Mouse (Mus musculus) hindbrain, postnatal 0 days (tissue): Measurements from ENCODE around the gene Ccdc9b. TPM values are rescaled to one million over a fixed set of nuclear protein-coding genes. Genes with fewer than 3 reads are reported as not detected.

Experiments used
- ATAC-seq: fragments of 200-750 bp; cut with Nextera tagmentation; 2 replicates; pipeline ENCODE4 v1.8.0; 2017; ENCODE audit warnings: mild to moderate bottlenecking, moderate TSS enrichment, moderate library complexity
- DNase-seq: peaks from one replicate; pipeline ENCODE4 v3.0.0-alpha.2; 2015; ENCODE audit warnings: low spot score
- H3K27ac ChIP-seq: fragments of 300-500 bp; sonication (generic); 2 replicates; pipeline ENCODE4 v1.5.1; 2014; ENCODE audit warnings: mild to moderate bottlenecking
- H3K27me3 ChIP-seq: fragments of 300-500 bp; sonication (generic); 2 replicates; pipeline ENCODE4 v1.6.1; 2014; ENCODE audit warnings: low read length, mixed read lengths; ENCODE audit not compliant: insufficient read depth
- H3K36me3 ChIP-seq: fragments of 300-500 bp; sonication (generic); 2 replicates; pipeline ENCODE4 v1.6.1; 2014; ENCODE audit warnings: low read length, mixed read lengths; ENCODE audit not compliant: insufficient read depth
- H3K4me1 ChIP-seq: fragments of 300-500 bp; sonication (generic); 2 replicates; pipeline ENCODE4 v1.6.1; 2014; ENCODE audit warnings: antibody characterized with exemption, low read length, mixed read lengths; ENCODE audit not compliant: insufficient read depth
- H3K4me2 ChIP-seq: fragments of 300-500 bp; sonication (generic); 2 replicates; pipeline ENCODE4 v1.6.1; 2014; ENCODE audit warnings: low read depth, mild to moderate bottlenecking, low read length, moderate library complexity, mixed read lengths
- H3K4me3 ChIP-seq: fragments of 300-500 bp; sonication (generic); 2 replicates; pipeline ENCODE4 v1.5.1; 2014; ENCODE audit warnings: low read length
- H3K9ac ChIP-seq: fragments of 300-500 bp; sonication (generic); replicated peaks from 2 replicates; pipeline ENCODE4 v1.6.1; 2014; ENCODE audit warnings: mild to moderate bottlenecking, low read length, moderate library complexity, mixed read lengths
- H3K9me3 ChIP-seq: fragments of 300-500 bp; sonication (generic); 2 replicates; pipeline ENCODE4 v1.6.1; 2016; ENCODE audit warnings: low read length, mixed read lengths
- CTCF ChIP-seq: IDR thresholded peaks from 2 replicates; pipeline ENCODE4 v1.5.1; 2016; ENCODE audit warnings: antibody characterized with exemption, control low read depth, low read depth
- WGBS: fragments of 180-500 bp; shearing (Covaris S2); extraction: QIAGEN DNeasy Blood & Tissue Kit; methylation state at CpG from one replicate; pipeline ENCODE4 v1.1.7; 2014; 5-methylcytosine and 5-hydroxymethylcytosine counted together
- polyA plus RNA-seq: library from polyadenylated mRNA; unstranded; fragments of >200 nt; fragmentation: Nextera tagmentation; extraction: Ambion mirVana; gene quantifications from 2 replicates; pipeline ENCODE4 v1.2.1, GENCODE M21; 2015
- total RNA-seq: library from RNA; depleted of rRNA; stranded (reverse); fragments of >200 nt; gene quantifications from 2 replicates; pipeline ENCODE4 v1.2.3, GENCODE M21; 2014

The Ccdc9b gene
- total and polyA plus RNA-seq, 2 experiments from 2014 or later = 0.70 to 3.9 TPM

- Histone ChIP-seq H3K27ac (no peak overlapping the region), H3K9me3 (0 out of 2 replicates have a peak, but pooled peaks cover 3% of the 10 kb centered on the region), H3K9ac (no peak overlapping the region), H3K4me2 (no peak overlapping the region), H3K4me3 (no peak overlapping the region), H3K4me1 (no peaks in the 10 kb centered on the region), H3K27me3 (no peaks in the 10 kb centered on the region), H3K36me3 (no peaks in the 10 kb centered on the region)
- WGBS = 74% methylated on average over 4 of the region's 4 CpGs
- ATAC-seq = no peak
- no peak for TF ChIP-seq CTCF
- DNase-seq = no peak
Observed at GRCm38 (mm10) chr2:118802542-118803118, 40.2 kb upstream of the Ccdc9b start.

GRCm38 (mm10) chr2:118793636-118794035 lies 31.2 kb upstream of the Ccdc9b start:
- Histone ChIP-seq H3K36me3 (0 out of 2 replicates have a peak, but pooled peaks cover 5% of the 10 kb centered on the region), H3K9me3 (0 out of 2 replicates have a peak, but pooled peaks cover 3% of the 10 kb centered on the region), H3K4me2 (no peak overlapping the region), H3K9ac (no peak overlapping the region), H3K4me1 (peaks cover 7% of the 10 kb centered on the region; the same call in 1 of the 2 replicates), H3K27ac (no peak overlapping the region), H3K4me3 (no peak overlapping the region), H3K27me3 (no peaks in the 10 kb centered on the region)
- WGBS = 81% methylated on average over 4 of the region's 4 CpGs
- DNase-seq (no peak), ATAC-seq (no peak)
- TF ChIP-seq CTCF = no peak

GRCm38 (mm10) chr2:118792259-118792613 lies 29.8 kb upstream of the Ccdc9b start:
- no peak overlapping the region for H3K4me2 ChIP-seq
- no peaks in the 10 kb centered on the region for H3K27me3 ChIP-seq
- no peak overlapping the region for H3K9ac ChIP-seq
- H3K27ac ChIP-seq = no peak overlapping the region
- peaks cover 7% of the 10 kb centered on the region; the same call in 1 of the 2 replicates for H3K4me1 ChIP-seq
- no peak for DNase-seq
- H3K36me3 ChIP-seq = peaks cover 14% of the 10 kb centered on the region; the same call in 1 of the 2 replicates
- ATAC-seq = no peak
- H3K9me3 ChIP-seq = no peaks in the 10 kb centered on the region
- H3K4me3 ChIP-seq = no peak overlapping the region
- no peak for TF ChIP-seq CTCF
- WGBS = 77% methylated on average over 4 of the region's 4 CpGs

GRCm38 (mm10) chr2:118791591-118792258 lies 29.3 kb upstream of the Ccdc9b start:
- Histone ChIP-seq H3K27me3 (no peaks in the 10 kb centered on the region), H3K4me2 (no peak overlapping the region), H3K4me3 (no peak overlapping the region), H3K4me1 (peaks cover 7% of the 10 kb centered on the region; the same call in 1 of the 2 replicates), H3K36me3 (peaks cover 17% of the 10 kb centered on the region; the same call in 1 of the 2 replicates), H3K9me3 (no peaks in the 10 kb centered on the region), H3K27ac (no peak overlapping the region), H3K9ac (no peak overlapping the region)
- TF ChIP-seq CTCF = no peak
- 77% methylated on average over 26 of the region's 26 CpGs for WGBS
- DNase-seq (no peak), ATAC-seq (no peak)

DNA sequence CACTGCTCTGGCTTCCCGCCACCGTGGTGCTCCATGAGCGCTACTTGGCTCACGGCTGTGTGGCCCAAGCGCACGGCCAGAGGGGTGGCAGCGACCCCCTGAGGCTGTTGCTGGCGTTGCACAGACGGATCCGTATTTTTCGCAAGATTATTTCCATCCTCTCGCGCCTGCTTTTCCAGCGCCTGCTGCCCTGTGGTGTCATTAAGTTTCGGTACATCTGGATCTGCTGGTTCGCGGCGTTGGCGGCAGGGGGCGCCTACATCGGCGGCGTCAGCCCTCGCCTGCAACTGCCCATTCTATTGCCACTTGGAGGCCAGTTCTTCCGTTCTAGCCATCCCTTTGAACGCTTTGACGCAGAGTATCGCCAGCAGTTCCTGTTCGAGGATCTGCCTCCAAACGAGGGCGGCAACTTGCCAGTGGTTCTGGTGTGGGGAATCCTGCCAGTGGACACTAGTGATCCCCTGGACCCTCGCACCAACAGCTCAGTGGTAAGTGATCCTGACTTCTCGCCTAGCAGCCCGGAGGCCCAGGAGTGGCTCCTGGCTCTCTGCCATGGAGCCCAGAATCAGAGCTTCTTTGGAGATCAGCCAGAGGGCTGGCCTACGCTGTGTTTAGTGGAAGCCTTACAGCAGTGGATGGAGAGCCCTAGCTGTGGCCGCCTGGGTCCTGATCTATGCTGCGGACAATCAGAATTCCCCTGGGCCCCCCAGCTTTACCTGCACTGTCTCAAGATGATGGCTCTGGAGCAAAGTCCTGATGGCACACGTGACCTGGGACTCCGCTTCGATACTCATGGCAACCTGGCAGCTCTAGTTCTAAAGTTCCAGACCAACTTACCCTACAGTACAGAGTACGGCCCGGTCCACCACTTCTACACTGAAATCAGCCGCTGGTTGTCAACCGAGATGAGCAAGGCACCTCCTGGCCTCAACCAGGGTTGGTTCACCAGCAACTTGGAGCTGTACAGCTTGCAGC lies 28.4 kb upstream of the Ccdc9b start:
- 22% methylated on average over 44 of the region's 44 CpGs for WGBS
- ATAC-seq (peak; percentile 76), DNase-seq (peak; percentile 84)
- peaks cover 7% of the 10 kb centered on the region; the same call in 1 of the 2 replicates for H3K4me1 ChIP-seq
- peak; percentile 78 for TF ChIP-seq CTCF
- peak overlapping the region; percentile 39 for H3K4me2 ChIP-seq
- H3K27ac ChIP-seq = no peak overlapping the region
- no peaks in the 10 kb centered on the region for H3K9me3 ChIP-seq
- peaks cover 22% of the 10 kb centered on the region; the same call in 1 of the 2 replicates for H3K36me3 ChIP-seq
- H3K27me3 ChIP-seq = no peaks in the 10 kb centered on the region
- H3K9ac ChIP-seq = no peak overlapping the region
- no peak overlapping the region for H3K4me3 ChIP-seq

GRCm38 (mm10) chr2:118790221-118790550 lies 27.7 kb upstream of the Ccdc9b start:
- no peaks in the 10 kb centered on the region for H3K27me3 ChIP-seq
- no peak overlapping the region for H3K9ac ChIP-seq
- DNase-seq (no peak), ATAC-seq (no peak)
- no peak overlapping the region for H3K27ac ChIP-seq
- peaks cover 7% of the 10 kb centered on the region; the same call in 1 of the 2 replicates for H3K4me1 ChIP-seq
- H3K36me3 ChIP-seq = peaks cover 22% of the 10 kb centered on the region; the same call in 1 of the 2 replicates
- 44% methylated on average over 12 of the region's 12 CpGs for WGBS
- no peaks in the 10 kb centered on the region for H3K9me3 ChIP-seq
- H3K4me3 ChIP-seq = no peak overlapping the region
- peak overlapping the region; percentile 39 for H3K4me2 ChIP-seq
- no peak for TF ChIP-seq CTCF
